Mouse (Mus musculus) ovary, postnatal 36 days (tissue): Measurements from ENCODE around the gene Scaper.

ENCODE experiments used
- DNase-seq: peaks from one replicate; pipeline ENCODE4 v3.0.0; 2022; ENCODE audit warnings: low spot score, mixed read lengths

Gene Scaper

DNA sequence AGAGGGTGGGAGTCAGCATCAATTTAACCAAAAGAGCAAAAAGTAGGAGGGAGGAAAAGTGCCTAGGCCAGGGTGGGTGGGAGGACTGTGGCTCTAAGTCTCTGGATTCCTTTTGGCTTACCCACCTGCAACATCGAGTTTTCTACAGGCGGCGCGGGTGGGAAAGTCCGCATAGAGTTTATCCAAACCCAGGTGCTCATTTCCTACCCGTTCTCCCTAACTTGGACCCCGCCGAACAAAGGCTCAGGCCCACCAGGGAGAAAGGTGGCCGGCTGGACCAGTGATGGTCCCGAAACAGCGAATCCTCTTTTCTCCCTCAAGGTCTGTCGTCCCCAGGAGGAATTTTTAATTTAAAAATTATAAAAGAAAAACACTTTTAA is 397.5 kb downstream of the Scaper start:
- DNase-seq: no peak

DNA sequence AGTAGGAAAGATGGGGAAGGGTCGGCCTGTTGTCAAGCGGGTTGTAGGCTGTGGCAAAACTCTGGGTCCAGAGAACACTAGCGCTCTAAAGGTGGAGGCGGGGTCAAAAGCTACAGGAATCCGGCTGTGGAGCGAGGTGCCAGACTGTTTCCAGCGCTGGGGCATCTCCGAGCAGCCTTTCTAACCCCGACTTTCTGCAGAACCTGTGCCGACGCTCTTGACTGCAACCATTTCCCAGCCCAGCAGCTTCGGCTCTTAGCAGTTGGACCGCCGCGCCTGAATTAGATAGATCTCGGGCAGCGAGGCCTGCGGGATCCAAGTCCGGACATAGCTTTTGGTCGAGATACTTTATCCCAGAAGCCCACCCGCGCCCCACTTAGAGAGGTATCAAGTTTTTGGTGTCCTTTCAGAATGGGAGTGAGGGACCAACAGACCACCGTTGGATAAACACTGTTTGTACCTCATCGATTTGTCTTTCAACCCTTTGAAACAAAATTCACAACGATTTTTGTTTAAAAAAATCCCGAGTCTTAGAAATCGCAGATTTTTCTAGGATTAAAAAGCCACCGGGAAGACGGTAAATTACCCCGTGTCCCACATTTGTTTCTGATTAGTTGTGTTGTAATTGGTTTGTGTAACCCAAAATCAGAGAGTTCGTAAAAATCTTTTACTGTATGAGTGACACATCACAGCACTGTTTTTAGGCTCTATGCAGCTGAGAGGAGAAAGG is 398.1 kb downstream of the Scaper start:
- DNase-seq: no peak

DNA sequence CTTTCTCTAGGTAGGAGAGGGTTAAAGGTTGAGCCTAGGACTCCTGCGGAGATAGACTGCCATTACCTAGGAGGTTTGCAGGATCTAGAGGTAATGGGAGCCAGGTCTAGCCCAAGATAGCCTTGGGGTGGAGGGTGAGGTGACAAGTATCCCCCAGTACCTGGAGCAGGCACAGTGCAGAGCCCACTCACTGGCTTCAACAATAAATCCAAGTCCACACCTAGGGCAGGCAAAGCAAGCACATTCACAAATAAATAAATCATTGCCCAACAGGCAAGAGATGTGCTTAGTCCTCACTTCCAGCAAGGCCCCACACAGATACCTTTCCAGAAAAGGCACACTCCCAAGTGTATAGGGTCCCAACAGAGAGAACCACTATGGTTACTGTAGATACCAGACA is 398.9 kb downstream of the Scaper start:
- DNase-seq: no peak

- no peak for DNase-seq
These were observed 399.5 kb downstream of the Scaper start, which contains the start of gene Isl2 for GRCm38 (mm10) chr9:55538377-55538776. Gene Isl2 (plus strand): TSS chr9:55538672.

GRCm38 (mm10) chr9:55535907-55536306 is 402.0 kb downstream of the Scaper start:
- peak; percentile 24 for DNase-seq

DNA sequence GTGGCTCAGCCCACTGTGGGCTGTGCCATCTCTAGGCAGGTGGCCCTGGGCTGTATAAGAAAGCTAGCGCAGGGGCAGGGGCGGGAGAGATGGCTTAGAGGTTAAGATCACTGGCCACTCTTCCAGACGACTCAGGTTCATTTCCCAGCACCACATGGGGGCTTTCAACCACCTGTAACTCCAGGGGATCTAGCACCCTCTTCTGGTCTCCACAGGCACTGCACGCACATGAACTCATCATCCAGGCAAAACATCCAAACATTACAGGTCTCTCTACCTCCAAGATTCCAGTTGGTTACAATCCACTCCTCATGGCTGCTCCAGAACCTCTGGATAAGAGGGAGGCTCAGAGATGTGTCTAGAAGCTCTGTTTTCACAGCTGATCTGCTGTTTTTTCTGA is 412.2 kb downstream of the Scaper start:
- DNase-seq: no peak

DNA sequence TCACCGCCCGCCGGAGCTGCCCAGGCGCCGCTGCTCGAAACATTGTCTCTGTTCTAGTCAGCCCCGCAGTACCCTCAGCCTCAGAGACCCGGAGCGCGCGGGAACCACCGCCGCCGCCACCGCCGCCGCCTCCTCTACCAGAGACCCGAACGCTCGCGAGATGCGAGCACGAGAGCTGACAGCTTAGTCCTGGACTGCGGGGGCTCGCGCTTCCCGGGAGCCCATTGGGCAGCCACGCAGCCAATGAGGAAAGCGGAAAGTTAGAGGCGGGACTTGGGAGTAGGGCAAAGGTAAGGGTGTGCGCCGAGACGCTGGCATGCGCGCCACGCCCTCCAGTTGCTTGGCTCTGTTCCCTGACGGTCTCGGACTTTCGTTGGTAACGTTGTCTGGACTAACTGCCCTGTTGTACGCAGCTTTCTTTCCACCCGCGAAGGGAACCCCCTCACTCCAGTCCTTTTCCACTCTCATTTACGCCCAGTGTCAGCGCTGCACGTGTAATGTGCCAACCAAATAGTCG is 425.8 kb downstream of the Scaper start, which contains the start of gene Etfa:
Gene Etfa (minus strand): TSS at position 217 of the 517 bp plus-strand sequence.
- peak; percentile 95 for DNase-seq

DNA sequence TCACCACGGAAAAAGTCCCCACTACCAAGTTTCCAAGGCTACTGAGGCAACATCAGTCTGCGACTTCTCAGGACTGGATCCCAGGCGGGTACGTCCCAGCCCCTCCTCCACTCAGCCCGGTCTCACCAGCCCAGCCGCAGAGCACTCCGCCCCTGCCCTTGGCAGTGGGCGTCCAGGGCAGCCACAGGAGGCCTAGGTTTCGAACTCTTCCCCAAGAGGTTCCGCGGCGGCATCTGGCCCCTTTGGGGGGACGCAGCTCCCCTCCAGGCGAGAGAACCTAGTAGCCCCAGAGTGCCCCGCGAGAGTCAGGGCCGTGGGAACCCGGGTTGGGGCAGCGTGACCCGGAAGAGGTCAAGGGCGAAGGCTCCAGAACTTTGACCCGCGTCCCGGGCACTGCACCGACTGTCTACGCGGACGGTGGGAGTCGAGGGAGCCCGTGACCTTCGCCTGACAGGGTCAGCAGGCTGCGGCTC is 426.4 kb downstream of the Scaper start:
- peak; percentile 60 for DNase-seq

GRCm38 (mm10) chr9:55510651-55511235 is 427.2 kb downstream of the Scaper start:
- no peak for DNase-seq

DNA sequence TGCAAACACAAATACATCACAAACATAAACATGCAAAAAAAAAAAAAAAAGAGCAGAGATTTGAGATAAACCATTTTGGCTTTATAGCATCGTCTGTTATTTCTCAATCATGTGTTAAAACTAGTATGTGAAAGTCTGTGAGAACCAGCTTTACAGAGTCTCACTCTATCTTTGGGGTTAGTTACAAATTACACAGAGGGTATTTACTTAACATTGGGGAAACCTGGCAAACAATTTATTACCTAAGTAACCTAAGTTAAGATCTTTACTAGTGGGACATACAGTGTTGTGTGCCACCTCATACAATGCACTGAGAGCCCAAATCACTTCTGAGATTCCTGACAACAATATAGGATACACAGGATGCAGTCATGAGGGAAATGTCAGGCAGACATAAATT is 428.2 kb downstream of the Scaper start:
- DNase-seq: no peak

DNA sequence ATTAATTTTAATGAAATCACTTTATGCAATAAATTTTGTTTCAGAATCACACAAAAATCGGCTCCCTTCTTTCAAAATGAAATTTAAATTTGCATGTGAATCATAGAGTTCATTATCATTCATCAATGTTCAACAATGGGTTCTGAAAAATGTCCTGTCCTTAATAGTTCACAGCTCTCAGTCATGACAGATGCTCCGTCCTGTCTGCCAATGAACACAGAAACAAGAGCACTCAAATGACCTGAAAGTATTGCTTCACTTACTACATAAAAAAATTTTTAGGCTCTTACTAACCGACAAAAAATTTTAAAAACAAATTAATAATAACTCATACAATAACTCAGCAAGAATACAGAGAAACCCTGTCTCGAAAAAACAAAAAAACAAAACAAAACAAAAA is 429.2 kb downstream of the Scaper start:
- no peak for DNase-seq

DNA sequence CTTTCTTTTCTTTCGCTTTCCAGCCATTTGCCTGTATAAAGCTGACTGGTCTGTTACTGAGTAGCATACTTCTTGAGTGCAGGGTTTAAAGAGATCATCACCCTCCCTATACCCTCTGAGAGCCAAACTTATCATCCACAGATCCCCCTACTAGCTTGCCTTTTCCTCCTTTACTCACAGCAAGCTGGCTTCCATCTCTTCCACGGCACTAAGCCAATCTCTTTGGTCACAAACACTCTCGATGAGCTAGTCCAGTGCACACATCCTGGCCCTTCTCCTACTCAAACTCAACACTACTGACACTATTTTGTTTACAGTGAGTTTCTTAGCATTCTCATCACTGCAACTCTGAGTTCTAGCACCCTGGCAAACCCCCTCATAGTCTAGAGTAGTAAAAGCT is 430.0 kb downstream of the Scaper start:
- DNase-seq: no peak
